29 mouse cellular contexts compared by ENCODE assay signal in genomic region chr10:75045831-75046230, GRCm38 (mm10). TPM values are rescaled to one million over a fixed set of nuclear protein-coding genes. Genes with fewer than 3 reads are reported as not detected.
"Had no signal": no experiment of that assay in that cellular context is flagged by ENCODE, and none has a peak within 500 bp of the region (broad histone marks: within the 10 kb centered on the region; RNA-seq: fewer than 3 reads in every experiment).

No protein-coding gene starts in this region.

- DNase-seq: kidney, adult 2 months; kidney, postnatal 25 days; layer of hippocampus, adult 9-11 months; liver, embryonic 13.5 days; lung, adult 2 months; lung, postnatal 14 days; lung, postnatal 4 days; retina, postnatal 1 day; thymus, adult 2 months; thymus, postnatal 14 days; thymus, postnatal 4 days had no signal

- H3K36me3 ChIP-seq: liver, embryonic 13.5 days had no signal

- H3K4me3 ChIP-seq: layer of hippocampus, adult 2 months; limb, embryonic 10.5 days; limb, embryonic 13.5 days; liver, embryonic 13.5 days; midbrain, embryonic 10.5 days; midbrain, embryonic 13.5 days; myocyte; neural tube, embryonic 13.5 days had no signal

- H3K27me3 ChIP-seq: limb, embryonic 13.5 days; liver, embryonic 13.5 days; midbrain, embryonic 13.5 days; neural tube, embryonic 13.5 days had no signal

- H3K4me1 ChIP-seq: limb, embryonic 10.5 days; limb, embryonic 13.5 days; neural tube, embryonic 13.5 days had no signal

- H3K9ac ChIP-seq: limb, embryonic 13.5 days; liver, embryonic 13.5 days; midbrain, embryonic 13.5 days; neural tube, embryonic 13.5 days had no signal

- H3K9me3 ChIP-seq: limb, embryonic 10.5 days; limb, embryonic 13.5 days; liver, embryonic 13.5 days; midbrain, embryonic 10.5 days; midbrain, embryonic 13.5 days; neural tube, embryonic 13.5 days had no signal

- ATAC-seq: inflammation-experienced regulatory T-cells, adult 6 months; midbrain, embryonic 13.5 days; midbrain, embryonic 16.5 days had no signal

- H3K27ac ChIP-seq: kidney, postnatal 0 days; layer of hippocampus, adult 2 months; limb, embryonic 10.5 days; limb, embryonic 13.5 days; liver, embryonic 13.5 days; midbrain, embryonic 13.5 days; neural tube, embryonic 13.5 days; stomach, postnatal 0 days had no signal

- H3K4me2 ChIP-seq: limb, embryonic 13.5 days; liver, embryonic 13.5 days; midbrain, embryonic 13.5 days; neural tube, embryonic 13.5 days had no signal

RNA-seq across cellular contexts. Expression of gene Rsph14, which starts 13.4 kb away (rescaled TPM):
- total RNA-seq: monocyte, adult 5-6 weeks; neutrophil, adult 5-6 weeks had no signal
- polyA plus RNA-seq: inflammation-experienced regulatory T-cells, adult 6 months; kidney, adult 2 months; kidney, embryonic 14.5 days; kidney, postnatal 0 days; large intestine, adult 2 months; limb, embryonic 10.5 days; limb, embryonic 13.5 days; liver, embryonic 13.5 days; midbrain, embryonic 10.5 days; myocyte; small intestine, adult 2 months; spleen, adult 2 months; stomach, embryonic 14.5 days; stomach, postnatal 0 days; thymus, adult 2 months had no signal
